Mouse (Mus musculus) G1E (cell line): Measurements from ENCODE around the gene Jund.

Experiments used
- CTCF ChIP-seq: IDR thresholded peaks from 2 replicates; pipeline ENCODE4 v1.5.1; 2012; ENCODE audit warnings: low read depth, low read length, inconsistent platforms, mixed read lengths
- GATA1 ChIP-seq: IDR thresholded peaks from 2 replicates; pipeline ENCODE4 v1.6.1; 2012; ENCODE audit warnings: borderline replicate concordance, low read length, inconsistent platforms, mixed read lengths

- no peak for TF ChIP-seq CTCF
- no peak for TF ChIP-seq GATA1
Measured at GRCm38 (mm10) chr8:70738211-70738610, 39.5 kb downstream of the Jund start.
